Mouse (Mus musculus) embryo, embryonic 9.5 days (tissue): ENCODE measurements around the gene Sgce.

Source experiments
- DNase-seq: peaks from one replicate; pipeline ENCODE4 v3.0.0-alpha.2; 2017; ENCODE audit errors: extremely low spot score

Sgce gene

GRCm38 (mm10) chr6:4647351-4647750 is 99.7 kb downstream of the Sgce start:
- no peak for DNase-seq

- DNase-seq = no peak
Measured at GRCm38 (mm10) chr6:4642068-4642467, 104.9 kb downstream of the Sgce start.

GRCm38 (mm10) chr6:4634804-4635203 is 112.2 kb downstream of the Sgce start:
- DNase-seq = no peak

DNA sequence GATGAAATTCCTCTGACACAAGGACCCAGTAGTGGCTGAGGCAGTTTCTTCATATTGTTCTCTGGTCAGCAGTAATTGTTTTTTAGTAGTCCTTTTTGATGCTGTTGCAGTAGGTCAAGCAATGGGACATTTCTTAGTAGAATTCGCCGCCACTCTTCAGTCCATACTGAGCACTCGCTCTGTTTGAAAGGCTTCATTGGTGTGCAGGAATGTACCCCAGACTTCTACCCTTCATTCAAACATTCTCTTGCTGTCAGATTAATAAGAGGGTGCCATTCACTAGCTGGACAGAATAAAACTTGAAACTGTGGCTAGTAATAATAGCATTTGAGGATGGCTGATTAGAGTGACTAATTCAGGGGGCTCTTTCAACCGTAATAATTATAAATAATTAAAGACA is 113.8 kb downstream of the Sgce start:
- no peak for DNase-seq

DNA sequence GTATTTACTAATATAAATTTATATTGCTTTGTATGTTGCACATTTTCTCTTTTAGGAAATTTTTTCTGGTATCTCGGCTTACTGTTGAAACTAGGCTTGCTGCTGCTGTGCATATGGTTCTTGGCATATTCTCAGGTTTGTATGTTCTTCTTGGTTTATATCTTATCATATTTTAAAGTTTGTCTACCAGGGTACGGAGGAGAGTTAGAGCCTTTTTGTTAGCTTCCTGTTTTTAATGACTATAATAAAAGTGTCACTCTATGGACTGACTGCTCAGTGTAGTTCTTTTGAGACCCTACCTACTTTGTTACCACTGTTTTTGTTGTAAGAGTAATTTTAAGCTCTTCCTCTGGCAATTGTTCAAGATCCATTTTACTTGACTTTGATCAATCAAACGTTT is 115.5 kb downstream of the Sgce start:
- DNase-seq = no peak
